Mouse (Mus musculus): ENCODE measurements at regions not wholly inside any gene's neighbourhood (a gene's known extent, or its start where the extent isn't known, plus 50 kb on each side); places are given as distances from the start of the nearest gene placed in this dataset.
"Not testable (repeated sequence)": the region's sequence is repeated elsewhere in the genome, so short reads cannot be mapped to it uniquely, and the experiment has no call there.

DNA sequence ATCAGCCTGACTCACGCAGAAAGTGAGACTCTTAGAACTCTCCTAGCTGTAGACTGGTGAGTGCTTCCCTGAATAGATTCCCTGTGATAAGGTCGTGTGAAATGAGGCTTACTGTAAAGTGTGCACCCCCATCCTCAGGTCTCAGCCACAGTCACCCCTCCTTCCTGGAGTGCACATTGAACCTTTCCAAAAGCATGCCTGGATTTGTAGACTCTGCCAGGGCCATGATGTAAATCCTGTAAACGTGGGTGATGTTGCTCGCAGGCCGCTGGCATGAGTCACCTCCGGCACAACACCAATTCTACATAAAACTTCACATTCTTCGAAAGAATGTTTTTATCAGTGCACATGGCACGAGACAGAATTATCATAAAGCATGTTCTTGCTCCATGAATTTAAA, 117.7 kb upstream of the Tmc3 start:
- Histone ChIP-seq H3K27me3 (ENCODE audit: control insufficient read depth, insufficient read depth, low read length) (no peaks in the 10 kb centered on the region), H3K4me3 (ENCODE audit: insufficient read depth, low read depth, low read length) (no peak overlapping the region), H3K9ac (ENCODE audit: low read depth, low read length) (no peak overlapping the region), H3K27ac (replicated peaks; ENCODE audit: insufficient read depth, low read depth, low read length) (no peak overlapping the region), H3K79me2 (ENCODE audit: control insufficient read depth, insufficient read depth, low read length) (no peaks in the 10 kb centered on the region), H3K4me1 (ENCODE audit: control insufficient read depth, insufficient read depth, low read length) (no peaks in the 10 kb centered on the region), H3K36me3 (ENCODE audit: control insufficient read depth, insufficient read depth, low read length) (no peaks in the 10 kb centered on the region)
- DNase-seq (ENCODE audit: extremely low read depth, low read depth, low spot score): no peak
- TF ChIP-seq POLR2A (IDR thresholded peaks at IDR 0.05; ENCODE audit: extremely low read depth, insufficient read depth, low read length): no peak
- TF ChIP-seq CTCF (IDR thresholded peaks at IDR 0.05; ENCODE audit: low read depth, low read length): no peak
- WGBS: 75% methylated on average over 8 of the region's 8 CpGs

DNA sequence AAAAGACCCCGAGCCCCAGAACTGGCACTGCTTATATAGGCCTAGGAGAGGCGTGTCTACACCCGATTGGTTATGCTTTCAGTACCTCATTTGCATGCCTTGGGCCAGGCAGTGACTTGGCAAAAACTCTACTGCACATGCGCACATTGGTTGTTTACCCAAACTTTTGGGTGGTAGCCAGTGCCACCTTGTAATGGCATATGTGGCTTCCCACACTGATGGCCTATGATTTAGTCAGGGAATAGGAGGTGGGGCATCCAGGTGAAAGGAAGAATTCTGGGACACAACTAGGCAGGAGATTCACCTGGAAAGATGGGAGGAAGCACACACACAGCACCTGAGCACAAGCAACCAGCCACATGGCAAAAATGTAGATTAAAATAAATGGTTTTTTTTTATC, 114.9 kb upstream of the Tmc3 start:
- H3K27ac ChIP-seq (replicated peaks; ENCODE audit: insufficient read depth, low read depth, low read length); H3K4me1 ChIP-seq (ENCODE audit: control insufficient read depth, insufficient read depth, low read length); DNase-seq (ENCODE audit: extremely low read depth, low read depth, low spot score); H3K9ac ChIP-seq (ENCODE audit: low read depth, low read length); H3K4me3 ChIP-seq (ENCODE audit: insufficient read depth, low read depth, low read length); H3K36me3 ChIP-seq (ENCODE audit: control insufficient read depth, insufficient read depth, low read length); H3K79me2 ChIP-seq (ENCODE audit: control insufficient read depth, insufficient read depth, low read length); H3K27me3 ChIP-seq (ENCODE audit: control insufficient read depth, insufficient read depth, low read length): not testable (repeated sequence)
- WGBS: 82% methylated on average over 4 of the region's 4 CpGs

DNA sequence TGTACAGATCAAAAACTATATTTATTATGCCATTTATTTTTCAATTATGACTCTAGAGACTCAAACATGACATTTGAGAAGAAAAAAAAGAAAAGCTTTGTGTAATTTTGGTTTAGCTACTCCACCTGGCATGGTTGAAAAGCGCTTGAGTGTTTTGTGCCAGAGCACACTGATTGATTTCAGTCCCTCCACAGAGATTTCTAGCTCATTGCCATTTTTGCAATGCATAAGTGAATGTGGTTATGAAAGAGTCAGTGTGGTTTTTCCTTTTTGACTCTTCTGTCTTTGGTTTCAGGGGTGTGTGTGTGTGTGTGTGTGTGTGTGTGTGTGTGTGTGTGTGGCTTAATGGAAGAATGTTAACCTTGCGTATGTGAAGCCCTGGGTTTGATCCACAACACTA, 113.6 kb upstream of the Tmc3 start:
- Histone ChIP-seq H3K79me2 (ENCODE audit: control insufficient read depth, insufficient read depth, low read length) (no peaks in the 10 kb centered on the region), H3K4me1 (ENCODE audit: control insufficient read depth, insufficient read depth, low read length) (no peaks in the 10 kb centered on the region), H3K27ac (replicated peaks; ENCODE audit: insufficient read depth, low read depth, low read length) (no peak overlapping the region), H3K27me3 (ENCODE audit: control insufficient read depth, insufficient read depth, low read length) (0 out of 2 replicates have a peak, but pooled peaks cover 2% of the 10 kb centered on the region), H3K4me3 (ENCODE audit: insufficient read depth, low read depth, low read length) (no peak overlapping the region), H3K9ac (ENCODE audit: low read depth, low read length) (no peak overlapping the region), H3K36me3 (ENCODE audit: control insufficient read depth, insufficient read depth, low read length) (no peaks in the 10 kb centered on the region)
- DNase-seq (ENCODE audit: extremely low read depth, low read depth, low spot score): no peak
- WGBS: 88% methylated on average over 2 of the region's 2 CpGs
- no peak for TF ChIP-seq POLR2A (IDR thresholded peaks at IDR 0.05; ENCODE audit: extremely low read depth, insufficient read depth, low read length)

DNA sequence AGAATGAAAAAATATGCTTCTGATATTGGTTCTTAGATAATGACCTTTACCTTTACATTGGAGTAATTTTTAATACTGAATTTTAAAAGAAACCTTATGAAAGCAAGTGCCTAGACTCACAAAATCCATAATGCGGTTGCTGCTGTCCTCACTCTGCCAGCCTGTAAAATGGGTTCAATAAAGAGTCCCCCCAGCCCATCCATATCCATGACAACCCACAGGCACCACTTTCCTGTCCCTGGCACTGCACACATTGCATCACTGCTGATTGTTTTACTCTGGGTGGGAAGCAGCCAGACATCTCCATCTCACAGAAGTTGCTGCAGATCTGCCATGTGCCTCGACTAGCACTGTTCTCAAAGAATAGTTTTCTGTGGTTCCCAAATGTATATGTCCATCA, 110.3 kb upstream of the Tmc3 start:
- TF ChIP-seq POLR2A (IDR thresholded peaks at IDR 0.05; ENCODE audit: extremely low read depth, insufficient read depth, low read length) (no peak), CTCF (IDR thresholded peaks at IDR 0.05; ENCODE audit: low read depth, low read length) (no peak)
- H3K9ac ChIP-seq (ENCODE audit: low read depth, low read length): no peak overlapping the region
- no peak overlapping the region for H3K4me3 ChIP-seq (ENCODE audit: insufficient read depth, low read depth, low read length)
- 83% methylated on average over 2 of the region's 2 CpGs for whole genome bisulfite sequencing
- no peak for DNase-seq (ENCODE audit: extremely low read depth, low read depth, low spot score)
- H3K79me2 ChIP-seq (ENCODE audit: control insufficient read depth, insufficient read depth, low read length): no peaks in the 10 kb centered on the region
- H3K36me3 ChIP-seq (ENCODE audit: control insufficient read depth, insufficient read depth, low read length): no peaks in the 10 kb centered on the region
- H3K4me1 ChIP-seq (ENCODE audit: control insufficient read depth, insufficient read depth, low read length): no peaks in the 10 kb centered on the region
- H3K27ac ChIP-seq (replicated peaks; ENCODE audit: insufficient read depth, low read depth, low read length): no peak overlapping the region
- H3K27me3 ChIP-seq (ENCODE audit: control insufficient read depth, insufficient read depth, low read length): 0 out of 2 replicates have a peak, but pooled peaks cover 2% of the 10 kb centered on the region

DNA sequence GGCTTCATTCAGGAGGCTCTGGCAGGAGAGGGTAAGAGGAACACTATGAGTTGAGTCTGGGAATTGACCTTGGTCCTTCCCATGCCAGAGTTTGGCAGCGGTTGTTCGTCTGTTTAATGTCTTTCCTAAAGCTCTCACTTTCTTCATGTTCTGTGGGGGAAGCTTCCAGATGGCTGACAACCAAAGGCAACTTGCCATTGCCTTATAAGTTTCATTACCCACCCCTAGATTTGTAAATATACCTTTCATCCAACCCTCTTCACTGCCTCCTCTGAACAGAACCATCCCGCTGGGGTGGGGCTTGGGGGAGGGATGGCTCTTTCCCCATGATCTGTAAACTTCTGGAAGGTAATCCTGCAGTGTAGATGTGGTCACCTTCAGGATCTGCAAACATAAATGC, 109.7 kb upstream of the Tmc3 start:
- no peak for DNase-seq (ENCODE audit: extremely low read depth, low read depth, low spot score)
- H3K9ac ChIP-seq (ENCODE audit: low read depth, low read length): no peak overlapping the region
- H3K36me3 ChIP-seq (ENCODE audit: control insufficient read depth, insufficient read depth, low read length): no peaks in the 10 kb centered on the region
- H3K27ac ChIP-seq (replicated peaks; ENCODE audit: insufficient read depth, low read depth, low read length): no peak overlapping the region
- no peaks in the 10 kb centered on the region for H3K4me1 ChIP-seq (ENCODE audit: control insufficient read depth, insufficient read depth, low read length)
- TF ChIP-seq CTCF (IDR thresholded peaks at IDR 0.05; ENCODE audit: low read depth, low read length): no peak
- H3K27me3 ChIP-seq (ENCODE audit: control insufficient read depth, insufficient read depth, low read length): 0 out of 2 replicates have a peak, but pooled peaks cover 2% of the 10 kb centered on the region
- H3K79me2 ChIP-seq (ENCODE audit: control insufficient read depth, insufficient read depth, low read length): no peaks in the 10 kb centered on the region
- WGBS: 73% methylated on average over 3 of the region's 3 CpGs
- H3K4me3 ChIP-seq (ENCODE audit: insufficient read depth, low read depth, low read length): no peak overlapping the region

DNA sequence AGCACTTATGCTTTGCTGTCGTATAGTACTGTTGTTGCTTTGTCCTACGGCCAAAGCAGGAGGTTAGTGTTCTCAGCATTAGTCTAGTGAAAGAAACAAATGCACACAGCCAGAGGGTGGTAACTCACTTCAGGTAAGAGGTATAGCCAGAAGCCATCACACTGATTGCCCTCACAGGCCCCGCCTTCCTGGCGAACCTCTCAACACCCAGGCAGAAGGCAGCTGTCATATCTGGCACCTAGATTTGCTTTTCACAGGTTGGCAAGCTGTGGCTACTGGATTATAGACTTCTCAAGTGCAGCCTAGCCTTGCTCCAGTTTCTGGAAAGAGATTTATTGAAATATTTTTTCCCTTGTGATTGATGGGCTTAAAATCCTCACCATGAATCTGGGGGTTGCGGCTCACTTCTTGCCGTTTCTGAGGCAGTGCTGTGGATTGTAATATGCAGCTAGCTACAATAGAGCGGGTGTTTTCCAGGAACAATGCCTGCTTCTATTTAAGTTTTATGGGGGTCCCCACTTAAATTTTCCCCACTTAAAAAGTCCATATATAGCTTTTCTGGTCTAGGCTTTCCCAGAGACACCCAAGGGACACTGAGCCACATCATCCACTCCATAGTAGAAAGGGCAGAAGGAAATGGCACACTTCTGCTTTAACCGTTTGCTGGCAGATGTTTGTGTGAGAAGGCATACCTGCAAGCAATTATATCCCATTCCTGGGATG, 109.1 kb upstream of the Tmc3 start:
- H3K4me1 ChIP-seq (ENCODE audit: control insufficient read depth, insufficient read depth, low read length): no peaks in the 10 kb centered on the region
- H3K27me3 ChIP-seq (ENCODE audit: control insufficient read depth, insufficient read depth, low read length): 0 out of 2 replicates have a peak, but pooled peaks cover 2% of the 10 kb centered on the region
- DNase-seq (ENCODE audit: extremely low read depth, low read depth, low spot score): no peak
- no peaks in the 10 kb centered on the region for H3K79me2 ChIP-seq (ENCODE audit: control insufficient read depth, insufficient read depth, low read length)
- no peak for TF ChIP-seq POLR2A (IDR thresholded peaks at IDR 0.05; ENCODE audit: extremely low read depth, insufficient read depth, low read length)
- TF ChIP-seq CTCF (IDR thresholded peaks at IDR 0.05; ENCODE audit: low read depth, low read length): no peak
- H3K9ac ChIP-seq (ENCODE audit: low read depth, low read length): no peak overlapping the region
- no peak overlapping the region for H3K4me3 ChIP-seq (ENCODE audit: insufficient read depth, low read depth, low read length)
- no peak overlapping the region for H3K27ac ChIP-seq (replicated peaks; ENCODE audit: insufficient read depth, low read depth, low read length)
- 87% methylated on average over 8 of the region's 8 CpGs for whole genome bisulfite sequencing
- H3K36me3 ChIP-seq (ENCODE audit: control insufficient read depth, insufficient read depth, low read length): no peaks in the 10 kb centered on the region

Measured in liver, adult 2 months (tissue).